Mouse (Mus musculus) hindbrain, postnatal 0 days (tissue): ENCODE measurements around the gene Zc3h10. TPM values are rescaled to one million over a fixed set of nuclear protein-coding genes. Genes with fewer than 3 reads are reported as not detected.

Experiments used
- ATAC-seq: fragments of 200-750 bp; cut with Nextera tagmentation; 2 replicates; pipeline ENCODE4 v1.8.0; 2017; ENCODE audit warnings: mild to moderate bottlenecking, moderate TSS enrichment, moderate library complexity
- DNase-seq: peaks from one replicate; pipeline ENCODE4 v3.0.0-alpha.2; 2015; ENCODE audit warnings: low spot score
- H3K27ac ChIP-seq: fragments of 300-500 bp; sonication (generic); 2 replicates; pipeline ENCODE4 v1.5.1; 2014; ENCODE audit warnings: mild to moderate bottlenecking
- H3K27me3 ChIP-seq: fragments of 300-500 bp; sonication (generic); 2 replicates; pipeline ENCODE4 v1.6.1; 2014; ENCODE audit warnings: low read length, mixed read lengths; ENCODE audit not compliant: insufficient read depth
- H3K36me3 ChIP-seq: fragments of 300-500 bp; sonication (generic); 2 replicates; pipeline ENCODE4 v1.6.1; 2014; ENCODE audit warnings: low read length, mixed read lengths; ENCODE audit not compliant: insufficient read depth
- H3K4me1 ChIP-seq: fragments of 300-500 bp; sonication (generic); 2 replicates; pipeline ENCODE4 v1.6.1; 2014; ENCODE audit warnings: antibody characterized with exemption, low read length, mixed read lengths; ENCODE audit not compliant: insufficient read depth
- H3K4me2 ChIP-seq: fragments of 300-500 bp; sonication (generic); 2 replicates; pipeline ENCODE4 v1.6.1; 2014; ENCODE audit warnings: low read depth, mild to moderate bottlenecking, low read length, moderate library complexity, mixed read lengths
- H3K4me3 ChIP-seq: fragments of 300-500 bp; sonication (generic); 2 replicates; pipeline ENCODE4 v1.5.1; 2014; ENCODE audit warnings: low read length
- H3K9ac ChIP-seq: fragments of 300-500 bp; sonication (generic); replicated peaks from 2 replicates; pipeline ENCODE4 v1.6.1; 2014; ENCODE audit warnings: mild to moderate bottlenecking, low read length, moderate library complexity, mixed read lengths
- H3K9me3 ChIP-seq: fragments of 300-500 bp; sonication (generic); 2 replicates; pipeline ENCODE4 v1.6.1; 2016; ENCODE audit warnings: low read length, mixed read lengths
- CTCF ChIP-seq: IDR thresholded peaks from 2 replicates; pipeline ENCODE4 v1.5.1; 2016; ENCODE audit warnings: antibody characterized with exemption, control low read depth, low read depth
- WGBS: fragments of 180-500 bp; shearing (Covaris S2); extraction: QIAGEN DNeasy Blood & Tissue Kit; methylation state at CpG from one replicate; pipeline ENCODE4 v1.1.7; 2014; 5-methylcytosine and 5-hydroxymethylcytosine counted together
- polyA plus RNA-seq: library from polyadenylated mRNA; unstranded; fragments of >200 nt; fragmentation: Nextera tagmentation; extraction: Ambion mirVana; gene quantifications from 2 replicates; pipeline ENCODE4 v1.2.1, GENCODE M21; 2015
- total RNA-seq: library from RNA; depleted of rRNA; stranded (reverse); fragments of >200 nt; gene quantifications from 2 replicates; pipeline ENCODE4 v1.2.3, GENCODE M21; 2014

The Zc3h10 gene
- total and polyA plus RNA-seq, 2 experiments from 2014 or later: 12.5 to 19.4 TPM

GRCm38 (mm10) chr10:128516677-128517076, 30.9 kb downstream of the Zc3h10 start:
- no peak overlapping the region for H3K9ac ChIP-seq
- no peak overlapping the region for H3K4me3 ChIP-seq
- H3K4me1 ChIP-seq: no peaks in the 10 kb centered on the region
- H3K27ac ChIP-seq: no peak overlapping the region
- H3K4me2 ChIP-seq: no peak overlapping the region
- TF ChIP-seq CTCF: no peak; the same call in 1 of the 2 replicates
- H3K27me3 ChIP-seq: no peaks in the 10 kb centered on the region
- ATAC-seq: no peak
- peaks cover 12% of the 10 kb centered on the region; the same call in 1 of the 2 replicates for H3K36me3 ChIP-seq
- DNase-seq: no peak
- 27% methylated on average over 6 of the region's 6 CpGs for WGBS
- H3K9me3 ChIP-seq: no peaks in the 10 kb centered on the region

- no peak overlapping the region for H3K9ac ChIP-seq
- no peak overlapping the region for H3K4me3 ChIP-seq
- no peaks in the 10 kb centered on the region for H3K4me1 ChIP-seq
- ATAC-seq (no peak; the same call in 1 of the 2 replicates), DNase-seq (no peak)
- H3K27me3 ChIP-seq: no peaks in the 10 kb centered on the region
- no peak overlapping the region for H3K27ac ChIP-seq
- no peaks in the 10 kb centered on the region for H3K9me3 ChIP-seq
- TF ChIP-seq CTCF: no peak
- peaks cover 19% of the 10 kb centered on the region; the same call in 1 of the 2 replicates for H3K36me3 ChIP-seq
- WGBS: 32% methylated on average over 20 of the region's 20 CpGs
- H3K4me2 ChIP-seq: no peak overlapping the region
These were observed 31.5 kb downstream of the Zc3h10 start for GRCm38 (mm10) chr10:128516029-128516428.

- 81% methylated on average over 4 of the region's 4 CpGs for WGBS
- Histone ChIP-seq H3K27me3 (no peaks in the 10 kb centered on the region), H3K36me3 (peaks cover 13% of the 10 kb centered on the region; the same call in 1 of the 2 replicates), H3K9ac (no peak overlapping the region), H3K9me3 (no peaks in the 10 kb centered on the region), H3K4me2 (no peak overlapping the region), H3K4me3 (no peak overlapping the region), H3K27ac (no peak overlapping the region), H3K4me1 (no peaks in the 10 kb centered on the region)
- ATAC-seq (no peak), DNase-seq (no peak)
- TF ChIP-seq CTCF: no peak
These were observed 32.5 kb downstream of the Zc3h10 start for GRCm38 (mm10) chr10:128515044-128515443.

- DNase-seq (no peak), ATAC-seq (no peak)
- Histone ChIP-seq H3K27ac (no peak overlapping the region), H3K4me2 (no peak overlapping the region), H3K36me3 (peaks cover 13% of the 10 kb centered on the region; the same call in 1 of the 2 replicates), H3K4me3 (no peak overlapping the region), H3K9me3 (no peaks in the 10 kb centered on the region), H3K9ac (no peak overlapping the region), H3K27me3 (no peaks in the 10 kb centered on the region), H3K4me1 (no peaks in the 10 kb centered on the region)
- no peak for TF ChIP-seq CTCF
- 86% methylated on average over 12 of the region's 12 CpGs for WGBS
These were observed 35.8 kb downstream of the Zc3h10 start for GRCm38 (mm10) chr10:128511761-128512160.

- ATAC-seq: no peak
- no peak overlapping the region for H3K9ac ChIP-seq
- no peak for DNase-seq
- no peak for TF ChIP-seq CTCF
- no peak overlapping the region for H3K4me2 ChIP-seq
- peaks cover 13% of the 10 kb centered on the region; the same call in 1 of the 2 replicates for H3K36me3 ChIP-seq
- H3K27me3 ChIP-seq: no peaks in the 10 kb centered on the region
- no peak overlapping the region for H3K4me3 ChIP-seq
- H3K27ac ChIP-seq: no peak overlapping the region
- no peaks in the 10 kb centered on the region for H3K9me3 ChIP-seq
- H3K4me1 ChIP-seq: no peaks in the 10 kb centered on the region
- 89% methylated on average over 9 of the region's 9 CpGs for WGBS
These were observed 36.4 kb downstream of the Zc3h10 start for GRCm38 (mm10) chr10:128511189-128511588.

- Histone ChIP-seq H3K4me2 (no peak overlapping the region), H3K27ac (no peak overlapping the region), H3K4me1 (no peaks in the 10 kb centered on the region), H3K4me3 (no peak overlapping the region), H3K9ac (no peak overlapping the region), H3K27me3 (no peaks in the 10 kb centered on the region), H3K9me3 (no peaks in the 10 kb centered on the region), H3K36me3 (peaks cover 13% of the 10 kb centered on the region; the same call in 1 of the 2 replicates)
- no peak for TF ChIP-seq CTCF
- WGBS: 88% methylated on average over 11 of the region's 11 CpGs
- no peak for DNase-seq
- no peak for ATAC-seq
These were observed 37.3 kb downstream of the Zc3h10 start for GRCm38 (mm10) chr10:128510301-128510700.

- no peak for ATAC-seq
- no peak for DNase-seq
- no peak overlapping the region for H3K4me3 ChIP-seq
- peaks cover 13% of the 10 kb centered on the region; the same call in 1 of the 2 replicates for H3K36me3 ChIP-seq
- H3K9ac ChIP-seq: no peak overlapping the region
- no peak for TF ChIP-seq CTCF
- H3K4me1 ChIP-seq: no peaks in the 10 kb centered on the region
- no peaks in the 10 kb centered on the region for H3K9me3 ChIP-seq
- 87% methylated on average over 4 of the region's 4 CpGs for WGBS
- H3K27ac ChIP-seq: no peak overlapping the region
- no peak overlapping the region for H3K4me2 ChIP-seq
- H3K27me3 ChIP-seq: no peaks in the 10 kb centered on the region
These were observed 37.7 kb downstream of the Zc3h10 start for GRCm38 (mm10) chr10:128509831-128510230.
